Mouse (Mus musculus) A20 (cell line): ENCODE data around the gene Sp6.
A peak's percentile ranks its signal among the peaks of the same experiment; 100 is the strongest.

Experiments
- DNase-seq: peaks from one replicate; pipeline ENCODE4 v3.0.0-alpha.2; 2011; ENCODE audit warnings: low read depth, low spot score

Gene Sp6

GRCm38 (mm10) chr11:96981461-96981860, 31.7 kb upstream of the Sp6 start:
- no peak for DNase-seq

DNA sequence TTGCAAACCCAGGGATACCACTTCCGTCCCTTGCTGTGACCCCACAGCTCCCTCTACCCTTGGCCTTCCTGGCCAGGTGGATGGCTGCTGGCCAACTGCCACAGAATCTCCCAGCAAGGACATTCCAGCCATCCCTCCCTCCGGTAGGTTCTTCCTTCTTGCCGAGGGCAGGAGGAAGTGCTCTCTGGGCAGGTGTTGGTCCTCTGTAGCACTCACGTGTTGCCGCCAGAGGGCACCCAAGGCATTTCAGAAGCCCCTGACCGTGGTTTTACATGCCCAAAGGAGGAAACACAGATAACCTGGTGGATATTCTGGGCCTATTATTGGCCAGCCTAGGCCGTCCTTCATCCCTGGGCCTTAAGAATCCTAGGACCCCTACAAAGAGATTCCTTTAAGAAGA, 30.8 kb upstream of the Sp6 start:
- peak; percentile 88 for DNase-seq

GRCm38 (mm10) chr11:96982859-96983258, 30.3 kb upstream of the Sp6 start, which contains the start of gene Sp2:
TSS of gene Sp2 (minus strand) at chr11:96982959.
- DNase-seq: no peak

- DNase-seq: no peak
Measured at GRCm38 (mm10) chr11:96984903-96985302, 28.3 kb upstream of the Sp6 start.

GRCm38 (mm10) chr11:96986463-96986862, 26.7 kb upstream of the Sp6 start:
- DNase-seq: no peak

- DNase-seq: peak; percentile 88
Measured at GRCm38 (mm10) chr11:96987873-96988655, 25.1 kb upstream of the Sp6 start.

DNA sequence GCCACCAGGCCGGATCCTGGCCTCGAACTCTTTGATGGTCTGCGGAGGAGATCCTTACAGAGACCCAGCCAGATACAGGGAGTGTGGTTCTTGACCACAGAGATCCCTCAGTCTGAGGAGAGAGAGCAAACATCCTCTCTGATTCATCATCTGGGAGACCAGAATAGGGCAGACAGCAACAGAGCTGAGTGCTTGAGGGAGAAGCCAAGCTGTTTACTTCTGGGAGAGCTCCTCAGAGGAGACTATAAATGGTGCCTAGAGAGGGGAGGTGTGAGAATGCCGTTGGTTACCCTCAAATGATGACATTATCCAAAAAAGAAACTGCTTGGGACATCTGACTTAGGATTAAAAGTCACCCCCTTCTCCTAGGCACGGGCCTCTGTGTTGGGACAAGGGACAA, 21.7 kb upstream of the Sp6 start:
- DNase-seq: no peak

GRCm38 (mm10) chr11:96992722-96993311, 20.4 kb upstream of the Sp6 start:
- peak; percentile 69 for DNase-seq

- no peak for DNase-seq
Measured at GRCm38 (mm10) chr11:96995031-96995430, 18.2 kb upstream of the Sp6 start.

DNA sequence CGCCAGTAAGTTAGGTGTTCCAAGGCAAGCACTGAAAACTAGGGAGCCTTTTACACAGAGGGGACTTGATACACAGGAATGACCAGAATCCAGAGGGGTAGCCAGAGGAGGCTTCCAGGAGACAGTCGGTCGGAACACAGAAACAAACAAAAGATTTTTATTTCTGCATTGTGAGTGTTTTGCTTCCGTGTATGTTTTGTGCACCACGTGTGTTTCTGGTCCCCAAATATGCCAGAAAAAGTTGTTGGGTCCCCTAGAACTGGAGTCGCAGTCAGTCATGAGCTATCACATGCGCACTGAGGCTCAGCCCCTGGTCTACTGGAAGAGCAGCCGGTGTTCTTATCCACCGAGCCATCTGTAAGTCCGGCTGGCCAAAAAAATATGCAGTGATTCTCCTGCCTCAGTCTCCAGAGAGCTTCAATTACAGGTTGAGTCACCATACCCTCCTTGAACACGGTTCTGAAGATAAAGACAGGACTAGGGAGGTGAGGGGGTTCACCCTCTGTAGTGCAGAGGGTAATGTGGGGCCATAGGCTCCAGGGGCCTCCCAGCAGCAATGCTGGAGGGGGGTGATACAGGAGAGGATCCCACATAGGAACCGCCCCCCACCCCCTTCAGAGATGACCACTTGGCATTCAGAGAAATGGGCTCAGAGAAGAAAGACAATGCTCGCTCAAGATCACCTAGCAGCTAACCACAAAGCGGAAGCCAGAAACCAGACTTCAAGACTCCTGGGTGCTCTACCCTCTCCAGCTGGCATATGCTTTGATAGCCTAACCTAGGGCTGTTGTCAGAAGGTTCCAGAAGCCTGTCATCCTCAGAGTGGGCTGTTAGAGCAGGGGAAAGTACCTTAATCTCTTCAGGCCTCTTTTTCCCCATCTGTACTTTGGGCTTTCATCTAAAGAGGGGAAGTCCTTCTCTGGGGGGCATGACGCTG, 17.1 kb upstream of the Sp6 start:
- DNase-seq: peak; percentile 40

- no peak for DNase-seq
Measured at GRCm38 (mm10) chr11:96996773-96997379, 16.3 kb upstream of the Sp6 start.

- DNase-seq: peak; percentile 56
Measured at GRCm38 (mm10) chr11:96997380-96997956, 15.7 kb upstream of the Sp6 start.

- DNase-seq: no peak
Measured at GRCm38 (mm10) chr11:97003170-97003569, 10.0 kb upstream of the Sp6 start.

DNA sequence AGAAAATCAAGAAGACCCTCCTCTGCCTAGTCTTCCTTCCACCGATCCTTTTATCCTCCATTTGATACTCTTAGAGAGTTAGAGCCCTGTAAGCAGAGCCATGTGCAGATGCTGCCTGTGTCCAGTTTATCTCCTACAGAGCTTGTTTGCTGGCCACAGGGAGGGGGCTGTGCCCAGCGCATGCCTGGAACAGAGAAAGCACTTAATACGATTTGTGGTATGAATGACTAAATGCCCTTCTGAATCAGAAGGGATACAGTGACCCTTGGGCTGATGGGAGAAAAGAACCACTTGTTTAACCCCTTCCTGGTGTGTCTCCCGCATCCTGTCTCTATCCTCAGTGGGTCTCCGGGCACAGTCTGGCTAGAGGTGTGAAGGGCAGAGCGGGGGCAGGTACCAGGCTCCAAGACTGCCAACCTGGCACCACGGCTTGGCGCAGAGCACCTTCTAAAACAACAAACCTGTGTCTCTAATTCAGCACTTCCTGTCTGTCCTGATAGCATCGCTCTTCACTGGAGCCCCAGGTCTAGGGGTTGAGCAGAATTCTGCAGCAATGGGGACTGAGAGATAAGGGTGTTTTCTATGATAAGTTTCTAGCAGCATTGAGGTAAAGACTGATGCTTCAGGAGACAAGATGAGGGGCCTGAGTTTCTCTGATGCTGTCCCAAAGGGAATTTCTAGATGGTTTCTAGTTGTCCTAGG, 6.0 kb upstream of the Sp6 start:
- DNase-seq: no peak

- DNase-seq: no peak
Measured at GRCm38 (mm10) chr11:97009198-97009790, 3.9 kb upstream of the Sp6 start.

GRCm38 (mm10) chr11:97017696-97018582, 4.7 kb downstream of the Sp6 start:
- no peak for DNase-seq

DNA sequence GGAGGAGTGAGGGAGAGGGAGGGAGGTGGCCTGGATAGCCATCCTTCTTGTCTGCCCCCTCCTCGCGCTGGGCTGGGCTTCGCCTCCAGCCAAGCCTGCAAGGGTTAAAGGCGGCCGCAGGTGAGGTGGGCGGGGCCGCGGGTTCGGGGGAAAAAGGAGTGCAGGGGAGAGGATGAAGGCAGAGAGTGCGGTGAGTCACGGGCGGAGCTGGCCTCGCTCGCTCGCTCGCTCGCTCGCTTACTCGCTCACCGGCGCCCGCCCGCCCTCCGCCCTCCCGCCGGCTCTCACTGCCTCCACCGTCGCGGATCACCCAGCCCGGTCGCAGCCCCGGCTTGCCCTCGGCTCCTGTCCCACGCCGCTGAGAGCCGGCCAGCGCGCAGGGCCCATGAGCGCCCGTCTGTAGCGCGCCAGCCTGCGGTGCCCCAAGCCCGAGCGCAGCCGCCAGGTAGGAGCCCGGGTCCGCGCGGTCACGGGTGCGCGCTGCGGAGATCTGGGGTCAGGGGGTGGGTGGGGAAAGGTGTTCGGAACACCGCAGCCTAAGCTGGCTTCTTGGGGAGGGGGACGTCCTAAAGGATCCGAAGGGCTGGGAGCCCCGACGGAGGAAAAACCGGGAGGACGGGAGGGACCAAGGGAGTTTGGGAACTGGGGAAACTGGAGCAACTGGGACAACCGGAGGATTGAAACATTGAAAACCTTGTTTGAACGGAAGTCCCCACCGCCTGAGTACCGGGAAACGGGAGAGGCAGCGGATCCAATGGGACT, 5.6 kb downstream of the Sp6 start:
- no peak for DNase-seq

DNA sequence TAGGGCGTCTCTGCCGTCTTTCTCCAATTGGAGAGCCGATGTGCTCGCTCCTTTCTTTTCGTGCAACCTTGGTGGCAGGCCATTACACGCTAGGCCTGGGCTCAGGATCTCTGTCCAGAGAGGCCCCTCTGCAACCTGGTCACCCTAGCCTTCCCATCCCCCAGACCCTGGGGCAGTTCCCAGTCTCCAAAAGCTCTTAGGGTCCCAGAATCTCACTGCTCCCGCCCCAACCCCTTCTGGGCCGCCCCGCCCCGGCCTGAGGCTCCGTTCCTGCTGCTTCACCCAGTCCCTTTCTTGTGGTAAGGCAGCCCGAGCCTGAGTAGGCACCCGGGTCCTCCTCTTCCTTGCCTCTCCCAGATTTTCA, 6.1 kb downstream of the Sp6 start:
- no peak for DNase-seq
